Mouse (Mus musculus) megakaryocyte, embryonic 14.5 days (primary cell): ENCODE data around the gene Cacna1s.

Experiments
- FLI1 ChIP-seq: IDR thresholded peaks from 2 replicates; pipeline ENCODE4 v1.6.1; 2012; ENCODE audit warnings: low read length, inconsistent platforms, mixed read lengths
- GATA1 ChIP-seq: IDR thresholded peaks from 3 replicates; pipeline ENCODE4 v1.6.1; 2012; ENCODE audit warnings: mixed read lengths, low read length, inconsistent platforms, borderline replicate concordance

DNA sequence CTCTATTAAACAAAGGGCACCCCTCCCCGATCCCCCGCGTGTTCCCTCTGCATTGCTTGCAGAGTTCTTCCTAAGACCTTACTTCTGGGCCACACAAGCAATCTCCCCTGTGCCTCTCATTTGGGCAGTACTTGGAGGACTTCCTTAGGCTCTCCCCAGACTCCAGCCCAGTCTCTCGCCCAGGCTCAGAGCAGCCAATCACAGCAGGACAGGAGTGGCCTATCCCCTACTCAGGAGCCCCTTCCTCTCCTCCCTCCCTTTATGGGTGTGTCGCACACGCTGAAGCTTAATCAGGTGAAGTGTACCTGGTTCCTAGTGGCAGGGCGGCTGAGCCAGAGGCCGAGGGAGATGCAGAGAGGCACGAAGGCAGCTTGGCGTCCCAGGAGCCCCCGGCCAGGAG is 12.1 kb upstream of the Cacna1s start:
- TF ChIP-seq GATA1 (no peak), FLI1 (no peak)
